Mouse (Mus musculus) neural tube, embryonic 10.5 days (tissue): ENCODE data around the gene Wnt7a.

Source experiments
- DNase-seq: peaks from one replicate; pipeline ENCODE4 v3.0.0-alpha.2; 2017; ENCODE audit warnings: low spot score; ENCODE audit errors: extremely low spot score

The Wnt7a gene

DNA sequence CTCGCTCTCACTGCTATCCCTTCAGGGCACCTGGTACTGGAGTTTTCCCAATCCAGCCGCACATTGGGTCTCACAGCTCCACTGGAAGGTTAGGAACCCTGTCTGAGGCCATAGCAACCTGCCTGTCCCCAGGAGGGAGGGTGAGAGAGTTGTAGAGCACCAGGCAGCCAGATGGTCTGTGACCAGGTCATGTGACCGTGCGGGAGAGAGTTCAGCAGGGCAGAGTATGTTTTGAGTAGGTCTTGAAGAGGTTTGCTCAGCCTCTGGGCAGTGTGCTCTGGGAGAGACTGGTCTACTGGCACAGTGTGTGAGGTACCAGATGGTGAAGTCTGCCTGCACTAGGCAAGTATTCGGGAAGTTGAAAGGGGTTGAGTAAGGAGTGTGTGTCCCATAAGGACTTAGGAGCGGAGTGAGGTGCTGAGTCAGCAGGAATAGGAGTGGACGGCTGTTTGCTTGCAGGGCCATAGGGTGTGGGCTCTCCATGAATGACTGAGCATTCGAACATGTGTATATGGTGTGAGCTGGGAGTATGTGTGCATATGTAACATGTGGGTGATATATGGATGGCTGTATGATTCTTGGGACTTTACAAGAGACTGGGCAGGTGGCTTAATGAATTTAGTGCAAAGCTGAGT lies 71.4 kb downstream of the Wnt7a start:
- DNase-seq, result no peak

DNA sequence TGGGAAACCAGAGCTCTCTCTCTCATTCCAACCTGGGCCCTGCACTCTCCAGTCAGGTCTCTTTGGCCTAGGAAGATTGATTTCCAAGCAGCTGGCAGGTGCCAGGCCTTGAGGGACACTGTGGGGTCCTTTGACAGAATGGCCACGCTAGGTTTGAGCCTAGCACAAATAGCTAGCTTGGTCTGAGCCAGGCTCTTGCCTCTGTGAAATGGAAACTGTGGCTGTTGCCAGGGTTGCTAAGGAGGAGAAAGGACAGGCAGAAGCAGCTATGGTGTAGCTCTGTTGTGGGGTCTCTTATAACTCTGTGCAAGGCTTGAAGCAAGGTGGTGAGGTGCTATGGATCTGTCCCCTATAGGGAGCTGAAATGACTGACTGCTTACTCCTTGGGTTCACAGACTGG lies 75.7 kb downstream of the Wnt7a start:
- DNase-seq, result no peak

DNA sequence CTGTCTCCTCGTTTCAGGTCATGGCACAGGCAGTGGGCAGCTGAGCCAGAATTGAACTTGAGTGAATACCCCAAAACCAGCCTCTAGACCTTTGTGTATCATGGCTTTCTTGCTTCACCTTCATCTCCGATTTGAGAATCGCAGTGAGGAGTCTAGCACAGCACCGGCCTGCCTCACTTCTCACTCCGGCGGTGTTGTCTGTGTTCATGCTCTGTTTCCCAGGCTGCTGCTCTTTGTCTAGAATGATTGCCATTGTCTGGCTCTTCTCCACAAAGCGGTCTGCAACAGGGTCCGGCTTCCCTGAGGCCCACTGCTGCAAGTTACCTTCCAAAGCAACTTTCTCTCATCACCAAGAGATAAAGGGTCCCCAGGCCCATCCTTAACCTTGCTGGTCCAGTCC lies 79.3 kb downstream of the Wnt7a start:
- no peak for DNase-seq

DNA sequence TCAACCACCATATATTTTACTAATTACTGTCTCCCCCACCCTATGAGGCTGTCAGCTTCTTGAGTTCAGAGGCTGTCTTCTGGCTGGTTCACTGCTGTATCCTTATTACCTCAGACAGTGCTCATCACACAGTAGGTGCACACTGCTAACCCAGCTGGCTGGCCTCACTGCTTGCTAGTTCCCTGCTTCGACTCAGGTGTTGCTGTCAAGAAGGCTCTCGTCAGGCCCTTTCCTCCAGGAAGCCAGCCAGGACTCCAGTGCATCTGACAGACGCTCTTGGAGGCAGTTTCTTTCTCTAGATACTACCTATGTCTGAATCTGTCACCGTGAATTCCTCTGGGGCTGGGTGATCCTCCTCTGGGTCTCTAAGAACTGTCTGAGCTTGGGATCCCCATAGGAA lies 85.6 kb downstream of the Wnt7a start:
- DNase-seq, result no peak

DNA sequence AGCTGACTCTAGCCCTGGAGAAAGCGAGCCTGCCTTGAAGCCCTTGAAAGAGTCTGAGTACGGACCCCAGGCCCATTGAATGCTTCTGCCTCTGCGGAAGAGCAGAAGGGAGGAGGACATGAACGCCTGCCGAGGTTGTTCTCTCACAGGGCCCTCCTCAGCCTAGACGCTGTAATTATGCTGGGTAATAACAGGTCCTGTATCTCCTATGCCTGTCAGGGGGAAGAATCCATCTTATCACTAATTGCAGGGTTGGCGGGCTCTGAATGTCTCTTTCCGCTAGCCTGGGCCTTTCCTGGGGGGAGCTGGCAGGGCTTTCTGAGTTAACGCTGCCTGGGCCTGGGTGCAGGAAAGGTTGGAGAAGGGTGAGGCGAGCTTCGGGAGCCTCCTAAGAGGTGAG lies 86.4 kb downstream of the Wnt7a start:
- no peak for DNase-seq

DNA sequence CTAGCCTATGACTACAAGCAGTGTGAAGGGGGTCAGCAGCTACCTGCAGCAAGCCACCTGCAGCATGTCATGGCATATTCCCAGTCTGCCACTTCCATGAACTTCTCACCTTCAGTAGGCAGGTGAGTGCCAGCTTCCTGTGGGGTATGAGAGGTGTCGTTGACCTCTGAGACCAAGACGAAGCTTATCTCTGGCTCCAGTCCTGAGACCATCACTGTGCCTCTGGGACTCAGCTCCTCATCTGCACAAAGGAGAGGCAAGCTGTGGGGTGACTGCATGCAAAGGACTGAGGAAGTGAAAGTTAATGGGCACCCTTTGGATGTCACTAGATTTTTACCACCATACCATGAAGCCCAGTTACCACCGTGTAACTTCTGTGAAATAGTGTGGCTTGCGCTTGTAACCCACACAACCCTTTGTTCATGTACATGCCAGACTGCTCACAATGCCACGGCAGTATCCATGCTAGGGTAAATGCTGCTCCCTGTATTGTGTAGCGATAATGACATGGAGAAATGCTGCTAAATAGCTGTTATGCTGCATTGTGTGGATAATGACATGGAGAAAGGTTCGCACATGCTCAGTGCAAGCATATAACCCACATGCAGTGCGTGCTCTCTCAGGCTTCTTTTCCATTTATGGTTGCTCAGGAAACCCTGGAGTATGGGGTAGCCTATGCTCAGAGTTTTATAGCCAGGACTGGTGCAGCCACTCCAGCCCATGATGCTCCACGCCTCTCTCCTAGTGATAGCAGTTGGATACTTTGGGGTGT lies 89.0 kb downstream of the Wnt7a start:
- no peak for DNase-seq
